Mouse (Mus musculus): ENCODE results near the gene Ccdc181.

The Ccdc181 gene

GRCm38 (mm10) chr1:164284007-164284406 lies 8.6 kb downstream of the Ccdc181 start:
- no peak for DNase-seq (ENCODE audit: low read depth, low spot score)

GRCm38 (mm10) chr1:164287406-164287805 lies 12.0 kb downstream of the Ccdc181 start:
- DNase-seq (ENCODE audit: low read depth, low spot score): no peak

GRCm38 (mm10) chr1:164292040-164292439 lies 16.7 kb downstream of the Ccdc181 start:
- DNase-seq (ENCODE audit: low read depth, low spot score): no peak

- no peak for DNase-seq (ENCODE audit: low read depth, low spot score)
Measured at GRCm38 (mm10) chr1:164294071-164294470, 18.7 kb downstream of the Ccdc181 start.

- DNase-seq (ENCODE audit: low read depth, low spot score): no peak
Measured at GRCm38 (mm10) chr1:164296473-164296872, 21.1 kb downstream of the Ccdc181 start.

- DNase-seq (ENCODE audit: low read depth, low spot score): no peak
Measured at GRCm38 (mm10) chr1:164301949-164302348, 26.6 kb downstream of the Ccdc181 start.

- no peak for DNase-seq (ENCODE audit: low read depth, low spot score)
Measured at GRCm38 (mm10) chr1:164303821-164304220, 28.4 kb downstream of the Ccdc181 start, which contains the start of gene Nme7. Gene Nme7 (plus strand): TSS chr1:164304121.

GRCm38 (mm10) chr1:164307124-164307751 lies 31.9 kb downstream of the Ccdc181 start, which contains the start of gene Blzf1:
Gene Blzf1 (minus strand): TSS chr1:164307489.
- peak; percentile 94 for DNase-seq (ENCODE audit: low read depth, low spot score)

GRCm38 (mm10) chr1:164307922-164308321 lies 32.5 kb downstream of the Ccdc181 start:
- DNase-seq (ENCODE audit: low read depth, low spot score): no peak

GRCm38 (mm10) chr1:164314085-164314484 lies 38.7 kb downstream of the Ccdc181 start:
- no peak for DNase-seq (ENCODE audit: low read depth, low spot score)

GRCm38 (mm10) chr1:164315266-164315665 lies 39.9 kb downstream of the Ccdc181 start:
- DNase-seq (ENCODE audit: low read depth, low spot score): peak; percentile 58

GRCm38 (mm10) chr1:164316697-164317096 lies 41.3 kb downstream of the Ccdc181 start:
- peak; percentile 34 for DNase-seq (ENCODE audit: low read depth, low spot score)

- no peak for DNase-seq (ENCODE audit: low read depth, low spot score)
Measured at GRCm38 (mm10) chr1:164317261-164317660, 41.9 kb downstream of the Ccdc181 start.

- DNase-seq (ENCODE audit: low read depth, low spot score): no peak
Measured at GRCm38 (mm10) chr1:164318474-164318873, 43.1 kb downstream of the Ccdc181 start.

GRCm38 (mm10) chr1:164319542-164320140 lies 44.3 kb downstream of the Ccdc181 start:
- no peak for DNase-seq (ENCODE audit: low read depth, low spot score)

GRCm38 (mm10) chr1:164320731-164321130 lies 45.3 kb downstream of the Ccdc181 start:
- DNase-seq (ENCODE audit: low read depth, low spot score): no peak

GRCm38 (mm10) chr1:164321408-164321807 lies 46.0 kb downstream of the Ccdc181 start:
- no peak for DNase-seq (ENCODE audit: low read depth, low spot score)

GRCm38 (mm10) chr1:164322987-164323650 lies 47.7 kb downstream of the Ccdc181 start:
- no peak for DNase-seq (ENCODE audit: low read depth, low spot score)

- DNase-seq (ENCODE audit: low read depth, low spot score): no peak
Measured at GRCm38 (mm10) chr1:164324221-164324620, 48.8 kb downstream of the Ccdc181 start.

GRCm38 (mm10) chr1:164324878-164325277 lies 49.5 kb downstream of the Ccdc181 start:
- no peak for DNase-seq (ENCODE audit: low read depth, low spot score)

GRCm38 (mm10) chr1:164326600-164327155 lies 51.3 kb downstream of the Ccdc181 start:
- DNase-seq (ENCODE audit: low read depth, low spot score): no peak

- DNase-seq (ENCODE audit: low read depth, low spot score): no peak
Measured at GRCm38 (mm10) chr1:164327764-164328163, 52.4 kb downstream of the Ccdc181 start.
